Mouse (Mus musculus) intestine, embryonic 16.5 days (tissue): ENCODE results near the gene Bri3. TPM values are rescaled to one million over a fixed set of nuclear protein-coding genes. Genes with fewer than 3 reads are reported as not detected.

Experiments
- ATAC-seq: fragments of 200-750 bp; cut with Nextera tagmentation; 2 replicates; pipeline ENCODE4 v1.8.0; 2017; ENCODE audit warnings: moderate TSS enrichment, moderate library complexity
- H3K27ac ChIP-seq: fragments of 300-500 bp; sonication (generic); 2 replicates; pipeline ENCODE4 v1.5.1; 2014; ENCODE audit warnings: mild to moderate bottlenecking, low read length
- H3K27me3 ChIP-seq: fragments of 300-500 bp; sonication (generic); replicated peaks from 2 replicates; pipeline ENCODE4 v1.6.1; 2014; ENCODE audit warnings: low read length, control low read depth, mixed read lengths; ENCODE audit not compliant: control insufficient read depth, insufficient read depth
- H3K36me3 ChIP-seq: fragments of 300-500 bp; sonication (generic); 2 replicates; pipeline ENCODE4 v1.6.1; 2014; ENCODE audit warnings: low read length, control low read depth; ENCODE audit not compliant: control insufficient read depth, insufficient read depth
- H3K4me1 ChIP-seq: fragments of 300-500 bp; sonication (generic); 2 replicates; pipeline ENCODE4 v1.6.1; 2014; ENCODE audit warnings: low read length, control low read depth, mixed read lengths; ENCODE audit not compliant: control insufficient read depth, insufficient read depth
- H3K4me2 ChIP-seq: fragments of 300-500 bp; sonication (generic); 2 replicates; pipeline ENCODE4 v1.6.1; 2014; ENCODE audit warnings: low read depth, low read length, control low read depth
- H3K4me3 ChIP-seq: fragments of 300-500 bp; sonication (generic); 2 replicates; pipeline ENCODE4 v1.5.1; 2014; ENCODE audit warnings: mild to moderate bottlenecking, low read length
- H3K9ac ChIP-seq: fragments of 300-500 bp; sonication (generic); 2 replicates; pipeline ENCODE4 v1.6.1; 2014; ENCODE audit warnings: low read depth, low read length
- H3K9me3 ChIP-seq: fragments of 300-500 bp; sonication (generic); 2 replicates; pipeline ENCODE4 v1.6.1; 2016; ENCODE audit warnings: low read length, control low read depth; ENCODE audit not compliant: control insufficient read depth
- WGBS: fragments of 180-500 bp; shearing (Covaris S2); extraction: QIAGEN DNeasy Blood & Tissue Kit; methylation state at CpG from one replicate; pipeline ENCODE4 v1.1.7; 2014; 5-methylcytosine and 5-hydroxymethylcytosine counted together
- polyA plus RNA-seq: library from polyadenylated mRNA; unstranded; fragments of >200 nt; fragmentation: Nextera tagmentation; extraction: Ambion mirVana; gene quantifications from 2 replicates; pipeline ENCODE4 v1.2.1, GENCODE M21; 2015

Bri3 gene
- polyA plus RNA-seq, 1 experiment from 2014 or later, result 111 TPM

DNA sequence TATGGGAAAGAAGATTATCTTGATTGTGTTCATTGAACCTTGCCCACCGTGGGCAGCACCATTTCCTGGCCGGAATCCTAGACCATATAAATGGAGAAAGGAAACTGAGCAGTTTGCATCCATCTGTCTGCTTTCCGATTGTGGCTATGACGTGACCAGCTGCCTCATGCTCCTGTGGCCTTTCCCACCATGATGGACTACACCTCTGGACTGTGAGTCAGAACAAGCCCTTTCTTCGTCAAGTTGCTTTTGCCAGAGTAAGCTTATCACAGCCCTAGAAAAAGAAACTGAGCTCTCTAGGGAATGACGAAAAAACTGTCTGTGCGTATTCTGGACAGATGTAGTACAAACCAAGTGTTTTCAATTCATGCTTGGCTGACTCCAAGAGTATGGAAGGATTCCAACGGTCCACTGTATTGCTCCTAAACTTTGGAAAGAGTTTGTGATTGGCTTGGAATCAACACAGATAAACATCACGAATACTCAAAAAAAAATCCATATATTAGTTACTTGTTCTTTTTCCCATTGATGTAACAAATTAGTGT, 124.5 kb downstream of the Bri3 start:
- ATAC-seq, result no peak
- H3K27me3 ChIP-seq, result no peaks in the 10 kb centered on the region
- no peak overlapping the region for H3K4me3 ChIP-seq
- 77% methylated on average over 9 of the region's 9 CpGs for WGBS
- no peaks in the 10 kb centered on the region for H3K9me3 ChIP-seq
- H3K4me2 ChIP-seq, result no peak overlapping the region
- H3K36me3 ChIP-seq, result no peaks in the 10 kb centered on the region
- no peak overlapping the region for H3K9ac ChIP-seq
- H3K27ac ChIP-seq, result no peak overlapping the region
- peaks cover 2% of the 10 kb centered on the region; the same call in 1 of the 2 replicates for H3K4me1 ChIP-seq

GRCm38 (mm10) chr5:144370986-144371385, 126.7 kb downstream of the Bri3 start:
- no peak overlapping the region for H3K27ac ChIP-seq
- ATAC-seq, result no peak
- H3K4me3 ChIP-seq, result no peak overlapping the region
- 16% methylated on average over 6 of the region's 6 CpGs for WGBS
- no peaks in the 10 kb centered on the region for H3K36me3 ChIP-seq
- H3K9me3 ChIP-seq, result no peaks in the 10 kb centered on the region
- 0 out of 2 replicates have a peak, but pooled peaks cover 2% of the 10 kb centered on the region for H3K4me1 ChIP-seq
- H3K9ac ChIP-seq, result no peak overlapping the region
- no peak overlapping the region for H3K4me2 ChIP-seq
- no peaks in the 10 kb centered on the region for H3K27me3 ChIP-seq

DNA sequence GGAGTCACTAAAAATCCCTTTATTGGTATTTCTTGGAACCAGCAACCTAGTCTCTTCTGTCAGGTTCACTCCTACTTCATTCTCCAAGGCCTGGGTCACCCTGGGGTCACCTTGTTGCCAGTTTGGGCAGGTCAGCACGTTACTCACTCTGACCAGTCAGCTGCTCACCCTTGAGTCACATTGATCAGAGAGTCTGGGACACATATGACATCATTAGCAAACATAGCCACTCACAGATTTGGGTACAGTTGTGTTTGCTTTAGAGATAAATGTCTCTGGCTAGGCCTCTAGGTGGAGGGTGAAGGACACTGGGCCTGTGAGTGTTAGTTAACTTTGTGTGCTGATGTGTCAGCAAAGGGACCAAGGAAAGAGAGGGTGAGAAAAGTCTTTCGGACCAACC, 127.9 kb downstream of the Bri3 start:
- H3K4me3 ChIP-seq, result no peak overlapping the region
- no peaks in the 10 kb centered on the region for H3K36me3 ChIP-seq
- no peak overlapping the region for H3K4me2 ChIP-seq
- no peak overlapping the region for H3K27ac ChIP-seq
- peak; percentile 76 for ATAC-seq
- 0 out of 2 replicates have a peak, but pooled peaks cover 2% of the 10 kb centered on the region for H3K4me1 ChIP-seq
- WGBS, result 35% methylated on average over 2 of the region's 2 CpGs
- H3K9me3 ChIP-seq, result no peaks in the 10 kb centered on the region
- no peaks in the 10 kb centered on the region for H3K27me3 ChIP-seq
- no peak overlapping the region for H3K9ac ChIP-seq

DNA sequence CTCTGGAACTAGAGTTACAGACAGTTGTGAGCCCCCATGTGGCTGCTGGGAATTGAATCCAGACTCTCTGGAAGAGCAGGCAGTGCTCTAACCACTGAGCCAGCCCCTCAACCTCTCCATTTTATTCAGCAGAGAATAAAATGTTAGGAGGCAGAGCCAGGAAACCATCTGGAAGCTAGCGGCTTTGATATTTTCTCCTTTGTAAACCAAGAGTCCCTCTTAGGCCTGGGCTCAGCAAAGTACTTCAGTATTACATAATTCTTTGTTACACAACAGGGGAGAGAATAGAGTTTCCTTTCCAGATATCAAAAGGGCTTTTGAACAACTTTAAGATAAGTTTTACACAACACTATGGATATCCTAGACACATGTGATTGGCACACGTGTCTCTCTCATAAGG, 128.6 kb downstream of the Bri3 start:
- Histone ChIP-seq H3K9ac (no peak overlapping the region), H3K9me3 (peaks cover 4% of the 10 kb centered on the region; the same call in 1 of the 2 replicates), H3K4me1 (0 out of 2 replicates have a peak, but pooled peaks cover 2% of the 10 kb centered on the region), H3K27ac (peak overlapping the region; percentile 10), H3K4me2 (no peak overlapping the region), H3K27me3 (no peaks in the 10 kb centered on the region), H3K4me3 (no peak overlapping the region), H3K36me3 (no peaks in the 10 kb centered on the region)
- ATAC-seq, result 0 out of 2 replicates have a peak, but pooled peaks have one; percentile 28
- 78% methylated on average over 2 of the region's 2 CpGs for WGBS

GRCm38 (mm10) chr5:144379431-144379830, 135.2 kb downstream of the Bri3 start:
- no peaks in the 10 kb centered on the region for H3K36me3 ChIP-seq
- H3K4me1 ChIP-seq, result no peaks in the 10 kb centered on the region
- peaks cover 5% of the 10 kb centered on the region; the same call in 1 of the 2 replicates for H3K9me3 ChIP-seq
- 94% methylated on average over 4 of the region's 4 CpGs for WGBS
- H3K27ac ChIP-seq, result no peak overlapping the region
- no peak for ATAC-seq
- no peak overlapping the region for H3K4me3 ChIP-seq
- no peaks in the 10 kb centered on the region for H3K27me3 ChIP-seq
- H3K9ac ChIP-seq, result no peak overlapping the region
- no peak overlapping the region for H3K4me2 ChIP-seq

GRCm38 (mm10) chr5:144380689-144381088, 136.5 kb downstream of the Bri3 start:
- 80% methylated on average over 7 of the region's 7 CpGs for WGBS
- Histone ChIP-seq H3K4me1 (no peaks in the 10 kb centered on the region), H3K9me3 (peaks cover 5% of the 10 kb centered on the region; the same call in 1 of the 2 replicates), H3K36me3 (no peaks in the 10 kb centered on the region), H3K27me3 (no peaks in the 10 kb centered on the region), H3K4me3 (no peak overlapping the region), H3K27ac (no peak overlapping the region), H3K4me2 (no peak overlapping the region), H3K9ac (no peak overlapping the region)
- peak; percentile 76 for ATAC-seq

- no peak overlapping the region for H3K9ac ChIP-seq
- peaks cover 5% of the 10 kb centered on the region; the same call in 1 of the 2 replicates for H3K9me3 ChIP-seq
- H3K36me3 ChIP-seq, result no peaks in the 10 kb centered on the region
- H3K4me3 ChIP-seq, result no peak overlapping the region
- H3K4me1 ChIP-seq, result no peaks in the 10 kb centered on the region
- ATAC-seq, result no peak
- no peak overlapping the region for H3K27ac ChIP-seq
- H3K4me2 ChIP-seq, result no peak overlapping the region
- H3K27me3 ChIP-seq, result no peaks in the 10 kb centered on the region
- 82% methylated on average over 3 of the region's 3 CpGs for WGBS
These were observed 137.5 kb downstream of the Bri3 start for GRCm38 (mm10) chr5:144381782-144382181.

- Histone ChIP-seq H3K27me3 (no peaks in the 10 kb centered on the region), H3K4me2 (no peak overlapping the region), H3K36me3 (no peaks in the 10 kb centered on the region), H3K4me1 (no peaks in the 10 kb centered on the region), H3K27ac (no peak overlapping the region), H3K4me3 (no peak overlapping the region), H3K9ac (no peak overlapping the region), H3K9me3 (no peaks in the 10 kb centered on the region)
- no peak for ATAC-seq
- WGBS, result 72% methylated on average over 3 of the region's 3 CpGs
These were observed 139.7 kb downstream of the Bri3 start for GRCm38 (mm10) chr5:144383936-144384335.

- Histone ChIP-seq H3K36me3 (no peaks in the 10 kb centered on the region), H3K4me3 (no peak overlapping the region), H3K9me3 (no peaks in the 10 kb centered on the region), H3K27me3 (no peaks in the 10 kb centered on the region), H3K9ac (no peak overlapping the region), H3K4me1 (no peaks in the 10 kb centered on the region), H3K4me2 (no peak overlapping the region), H3K27ac (no peak overlapping the region)
- ATAC-seq, result peak; percentile 58
- 5% methylated on average over 6 of the region's 6 CpGs for WGBS
These were observed 143.6 kb downstream of the Bri3 start for GRCm38 (mm10) chr5:144387851-144388250.

DNA sequence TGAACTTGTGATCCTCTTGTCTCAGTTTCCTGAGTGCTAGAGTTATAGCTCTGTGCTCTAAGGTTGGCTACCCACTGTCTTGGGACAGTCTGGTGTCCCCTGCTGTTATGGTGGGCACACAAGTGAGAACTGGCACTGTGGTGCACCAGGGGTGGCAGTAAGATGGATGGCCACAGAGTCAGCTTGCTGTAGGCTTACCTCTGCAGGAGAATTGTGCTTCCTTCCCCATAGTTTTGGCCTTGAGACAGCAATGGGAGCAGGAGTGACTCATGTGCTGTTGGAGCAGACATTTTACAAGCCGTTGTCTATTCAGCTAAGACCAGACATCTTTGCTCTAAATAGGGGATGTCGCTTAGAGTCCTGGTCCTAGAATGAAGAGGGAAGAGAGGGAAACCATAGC, 149.9 kb downstream of the Bri3 start:
- Histone ChIP-seq H3K27ac (no peak overlapping the region), H3K27me3 (no peaks in the 10 kb centered on the region), H3K36me3 (no peaks in the 10 kb centered on the region), H3K4me2 (no peak overlapping the region), H3K9me3 (no peaks in the 10 kb centered on the region), H3K4me3 (no peak overlapping the region), H3K9ac (no peak overlapping the region), H3K4me1 (no peaks in the 10 kb centered on the region)
- WGBS, result 97% methylated on average over 2 of the region's 2 CpGs
- no peak for ATAC-seq
